Mouse (Mus musculus) heart, postnatal 0 days (tissue): Measurements from ENCODE around the gene Slc25a19. TPM values are rescaled to one million over a fixed set of nuclear protein-coding genes. Genes with fewer than 3 reads are reported as not detected.

ENCODE experiments used
- ATAC-seq: fragments of 200-750 bp; cut with Nextera tagmentation; 2 replicates; pipeline ENCODE4 v1.8.0; 2017; ENCODE audit warnings: low read depth, moderate number of reproducible peaks, moderate library complexity; ENCODE audit not compliant: insufficient read depth
- DNase-seq: peaks from one replicate; pipeline ENCODE4 v3.0.0-alpha.2; 2016; ENCODE audit warnings: low spot score
- H3K27ac ChIP-seq: fragments of 300-500 bp; sonication (generic); 2 replicates; pipeline ENCODE4 v1.5.1; 2014; ENCODE audit warnings: low read depth, mild to moderate bottlenecking
- H3K27me3 ChIP-seq: fragments of 300-500 bp; sonication (generic); 2 replicates; pipeline ENCODE4 v1.6.1; 2014; ENCODE audit warnings: low read length, mixed read lengths; ENCODE audit not compliant: control insufficient read depth, insufficient read depth
- H3K36me3 ChIP-seq: fragments of 300-500 bp; sonication (generic); replicated peaks from 2 replicates; pipeline ENCODE4 v1.6.1; 2014; ENCODE audit warnings: low read length, mixed read lengths; ENCODE audit not compliant: control insufficient read depth, insufficient read depth
- H3K4me1 ChIP-seq: fragments of 300-500 bp; sonication (generic); 2 replicates; pipeline ENCODE4 v1.6.1; 2014; ENCODE audit warnings: antibody characterized with exemption; ENCODE audit not compliant: control insufficient read depth, insufficient read depth
- H3K4me2 ChIP-seq: fragments of 300-500 bp; sonication (generic); 2 replicates; pipeline ENCODE4 v1.6.1; 2014; ENCODE audit warnings: low read depth, mild to moderate bottlenecking, low read length, moderate library complexity
- H3K4me3 ChIP-seq: fragments of 300-500 bp; sonication (generic); 2 replicates; pipeline ENCODE4 v1.5.1; 2014; ENCODE audit warnings: low read depth, low read length
- H3K9ac ChIP-seq: fragments of 300-500 bp; sonication (generic); replicated peaks from 2 replicates; pipeline ENCODE4 v1.6.1; 2014; ENCODE audit warnings: low read depth, low read length, mixed read lengths
- H3K9me3 ChIP-seq: fragments of 300-500 bp; sonication (generic); replicated peaks from 2 replicates; pipeline ENCODE4 v1.6.1; 2016; ENCODE audit warnings: low read length; ENCODE audit not compliant: control insufficient read depth
- CTCF ChIP-seq: IDR thresholded peaks from 2 replicates; pipeline ENCODE4 v1.5.1; 2016; ENCODE audit warnings: antibody characterized with exemption, control low read depth, low read depth
- EP300 ChIP-seq: IDR thresholded peaks from 2 replicates; pipeline ENCODE4 v1.6.1; 2016; ENCODE audit warnings: antibody characterized with exemption, low read depth
- WGBS: fragments of 180-500 bp; shearing (Covaris S2); extraction: QIAGEN DNeasy Blood & Tissue Kit; methylation state at CpG from one replicate; pipeline ENCODE4 v1.1.7; 2014; 5-methylcytosine and 5-hydroxymethylcytosine counted together
- polyA plus RNA-seq: library from polyadenylated mRNA; unstranded; fragments of >200 nt; fragmentation: Nextera tagmentation; extraction: Ambion mirVana; gene quantifications from 2 replicates; pipeline ENCODE4 v1.2.1, GENCODE M21; 2015
- total RNA-seq: library from RNA; depleted of rRNA; stranded (reverse); fragments of >200 nt; gene quantifications from 2 replicates; pipeline ENCODE4 v1.2.3, GENCODE M21; 2014; ENCODE audit warnings: low replicate concordance

The Slc25a19 gene
- total and polyA plus RNA-seq, 2 experiments from 2014 or later = 35.0 to 35.1 TPM

GRCm38 (mm10) chr11:115608421-115609399 lies 19.4 kb downstream of the Slc25a19 start:
- no peak overlapping the region for H3K27ac ChIP-seq
- no peaks in the 10 kb centered on the region for H3K27me3 ChIP-seq
- TF ChIP-seq EP300 (no peak), CTCF (no peak)
- ATAC-seq = no peak
- H3K9me3 ChIP-seq = no peaks in the 10 kb centered on the region
- peaks cover 41% of the 10 kb centered on the region for H3K36me3 ChIP-seq
- H3K4me3 ChIP-seq = no peak overlapping the region
- H3K9ac ChIP-seq = no peak overlapping the region
- H3K4me2 ChIP-seq = no peak overlapping the region
- peaks cover 15% of the 10 kb centered on the region; the same call in 1 of the 2 replicates for H3K4me1 ChIP-seq
- DNase-seq = no peak
- WGBS = 76% methylated on average over 23 of the region's 23 CpGs

- Histone ChIP-seq H3K4me1 (peaks cover 21% of the 10 kb centered on the region; the same call in 1 of the 2 replicates), H3K36me3 (peaks cover 41% of the 10 kb centered on the region), H3K4me2 (no peak overlapping the region), H3K9ac (no peak overlapping the region), H3K27me3 (no peaks in the 10 kb centered on the region), H3K4me3 (no peak overlapping the region), H3K9me3 (no peaks in the 10 kb centered on the region), H3K27ac (no peak overlapping the region)
- ATAC-seq (no peak), DNase-seq (no peak)
- TF ChIP-seq CTCF = no peak
- no peak for TF ChIP-seq EP300
- WGBS = 88% methylated on average over 18 of the region's 18 CpGs
These were observed 21.4 kb downstream of the Slc25a19 start for GRCm38 (mm10) chr11:115606733-115607132.

- Histone ChIP-seq H3K4me2 (peak overlapping the region; percentile 71), H3K4me1 (peaks cover 21% of the 10 kb centered on the region; the same call in 1 of the 2 replicates), H3K4me3 (peak overlapping the region; percentile 92), H3K9ac (peak overlapping the region; percentile 96), H3K27ac (peak overlapping the region; percentile 97), H3K36me3 (peaks cover 37% of the 10 kb centered on the region), H3K27me3 (no peaks in the 10 kb centered on the region), H3K9me3 (no peaks in the 10 kb centered on the region)
- no peak for TF ChIP-seq CTCF
- TF ChIP-seq EP300 = no peak
- ATAC-seq (peak; percentile 25), DNase-seq (no peak)
- under 1% methylated on average over 26 of the region's 26 CpGs for WGBS
These were observed 23.8 kb downstream of the Slc25a19 start for GRCm38 (mm10) chr11:115604304-115604696.

GRCm38 (mm10) chr11:115603476-115604303 lies 24.4 kb downstream of the Slc25a19 start, which contains the start of the genes Mrps7 and Gga3:
Gene Mrps7 (plus strand): TSS chr11:115603925.
Gene Gga3 (minus strand): TSS chr11:115604051.
- Histone ChIP-seq H3K4me3 (peak within 1 kb of the TSS; percentile 92), H3K27ac (peak within 1 kb of the TSS; percentile 97), H3K4me2 (peak within 1 kb of the TSS; percentile 71), H3K4me1 (peaks cover 21% of the 10 kb centered on the region; the same call in 1 of the 2 replicates), H3K9me3 (no peaks in the 10 kb centered on the region), H3K27me3 (no peaks in the 10 kb centered on the region), H3K36me3 (peaks cover 35% of the 10 kb centered on the region), H3K9ac (peak within 1 kb of the TSS; percentile 96)
- DNase-seq = peak; percentile 87
- ATAC-seq = peak; percentile 96
- peak; percentile 96 for TF ChIP-seq EP300
- no peak for TF ChIP-seq CTCF
- under 1% methylated on average over 90 of the region's 93 CpGs for WGBS

GRCm38 (mm10) chr11:115603128-115603475 lies 25.0 kb downstream of the Slc25a19 start:
- peaks cover 21% of the 10 kb centered on the region; the same call in 1 of the 2 replicates for H3K4me1 ChIP-seq
- 4% methylated on average over 15 of the region's 15 CpGs for WGBS
- peak overlapping the region; percentile 92 for H3K4me3 ChIP-seq
- no peaks in the 10 kb centered on the region for H3K9me3 ChIP-seq
- H3K9ac ChIP-seq = peak overlapping the region; percentile 96
- DNase-seq (no peak), ATAC-seq (no peak)
- no peaks in the 10 kb centered on the region for H3K27me3 ChIP-seq
- TF ChIP-seq CTCF (no peak), EP300 (no peak)
- peak overlapping the region; percentile 71 for H3K4me2 ChIP-seq
- peaks cover 29% of the 10 kb centered on the region for H3K36me3 ChIP-seq
- peak overlapping the region; percentile 97 for H3K27ac ChIP-seq
